Mouse (Mus musculus): ENCODE measurements around the gene Srrm2. TPM values are rescaled to one million over a fixed set of nuclear protein-coding genes. Genes with fewer than 3 reads are reported as not detected.

Gene Srrm2
- polyA plus RNA-seq, 2 experiments: 107 to 136 TPM

GRCm38 (mm10) chr17:23803366-23804041, 13.2 kb downstream of the Srrm2 start:
- TF ChIP-seq EP300 (IDR thresholded peaks at IDR 0.05; ENCODE audit: low read depth): no peak
- no peak for TF ChIP-seq CTCF (IDR thresholded peaks at IDR 0.05; ENCODE audit: low read depth)
- DNase-seq (ENCODE audit: low read depth in 3 of 3, low spot score in 3 of 3): peak; percentile 78 to 82 (median 79)
- H3K27me3 ChIP-seq (ENCODE audit: control insufficient read depth, insufficient read depth, low read length): no peaks in the 10 kb centered on the region
- ATAC-seq (ENCODE audit: insufficient read depth): peak; percentile 74
- H3K36me3 ChIP-seq (replicated peaks; ENCODE audit: control insufficient read depth, insufficient read depth, low read depth): peaks cover 18% of the 10 kb centered on the region
- H3K27ac ChIP-seq: peak overlapping the region; percentile 93
- peaks cover 8 to 13% of the 10 kb centered on the region in 2 experiments for H3K4me1 ChIP-seq (replicated peaks; ENCODE audit: control insufficient read depth in 2 of 2, insufficient read depth in 2 of 2, low read length in 1 of 2)
- peak overlapping the region; percentile 90 for H3K4me3 ChIP-seq (ENCODE audit: insufficient read depth in 1 of 2, low read depth in 2 of 2, low read length in 2 of 2)
- WGBS (ENCODE audit: insufficient replicate concordance): under 1% methylated on average over 79 of the region's 83 CpGs
- H3K9me3 ChIP-seq (ENCODE audit: control insufficient read depth, low read length): no peaks in the 10 kb centered on the region
- H3K4me2 ChIP-seq (ENCODE audit: low read depth): peak overlapping the region; percentile 91
- H3K9ac ChIP-seq (replicated peaks): peak overlapping the region; percentile 99

- Histone ChIP-seq H3K9me3 (ENCODE audit: control insufficient read depth, low read length) (no peaks in the 10 kb centered on the region), H3K27me3 (ENCODE audit: control insufficient read depth, insufficient read depth, low read length) (no peaks in the 10 kb centered on the region), H3K9ac (replicated peaks) (peak overlapping the region; percentile 99), H3K4me1 (replicated peaks; ENCODE audit: control insufficient read depth in 2 of 2, insufficient read depth in 2 of 2, low read length in 1 of 2) (peaks cover 8 to 13% of the 10 kb centered on the region in 2 experiments), H3K27ac (peak overlapping the region; percentile 49), H3K4me2 (ENCODE audit: low read depth) (peak overlapping the region; percentile 91), H3K36me3 (replicated peaks; ENCODE audit: control insufficient read depth, insufficient read depth, low read depth) (peaks cover 28% of the 10 kb centered on the region), H3K4me3 (ENCODE audit: insufficient read depth in 1 of 2, low read depth in 2 of 2, low read length in 2 of 2) (peak overlapping the region; percentile 90)
- no peak for TF ChIP-seq CTCF (IDR thresholded peaks at IDR 0.05; ENCODE audit: low read depth)
- no peak for TF ChIP-seq EP300 (IDR thresholded peaks at IDR 0.05; ENCODE audit: low read depth)
- under 1% methylated on average over 8 of the region's 8 CpGs for WGBS (ENCODE audit: insufficient replicate concordance)
- no peak for DNase-seq (ENCODE audit: low read depth in 3 of 3, low spot score in 3 of 3)
- no peak for ATAC-seq (ENCODE audit: insufficient read depth)
Observed at GRCm38 (mm10) chr17:23804426-23805085, 14.2 kb downstream of the Srrm2 start.

- 80% methylated on average over 25 of the region's 25 CpGs for WGBS (ENCODE audit: insufficient replicate concordance)
- H3K36me3 ChIP-seq (replicated peaks; ENCODE audit: control insufficient read depth, insufficient read depth, low read depth): peaks cover 51% of the 10 kb centered on the region
- DNase-seq (ENCODE audit: low read depth in 3 of 3, low spot score in 3 of 3) (no peak), ATAC-seq (ENCODE audit: insufficient read depth) (no peak)
- H3K4me2 ChIP-seq (ENCODE audit: low read depth): no peak overlapping the region
- no peak overlapping the region for H3K4me3 ChIP-seq (ENCODE audit: insufficient read depth in 1 of 2, low read depth in 2 of 2, low read length in 2 of 2)
- H3K4me1 ChIP-seq (replicated peaks; ENCODE audit: control insufficient read depth in 2 of 2, insufficient read depth in 2 of 2, low read length in 1 of 2): peaks cover 6 to 10% of the 10 kb centered on the region in 2 experiments; a peak in 3 of 4 replicates
- TF ChIP-seq EP300 (IDR thresholded peaks at IDR 0.05; ENCODE audit: low read depth): no peak
- TF ChIP-seq CTCF (IDR thresholded peaks at IDR 0.05; ENCODE audit: low read depth): no peak
- H3K27me3 ChIP-seq (ENCODE audit: control insufficient read depth, insufficient read depth, low read length): no peaks in the 10 kb centered on the region
- no peaks in the 10 kb centered on the region for H3K9me3 ChIP-seq (ENCODE audit: control insufficient read depth, low read length)
- H3K27ac ChIP-seq: no peak overlapping the region
- no peak overlapping the region for H3K9ac ChIP-seq (replicated peaks)
Observed at GRCm38 (mm10) chr17:23806867-23807266, 16.5 kb downstream of the Srrm2 start.

- Histone ChIP-seq H3K4me3 (ENCODE audit: insufficient read depth in 1 of 2, low read depth in 2 of 2, low read length in 2 of 2) (no peak overlapping the region), H3K27me3 (ENCODE audit: control insufficient read depth, insufficient read depth, low read length) (no peaks in the 10 kb centered on the region), H3K36me3 (replicated peaks; ENCODE audit: control insufficient read depth, insufficient read depth, low read depth) (peaks cover 61% of the 10 kb centered on the region), H3K4me2 (ENCODE audit: low read depth) (no peak overlapping the region), H3K9ac (replicated peaks) (no peak overlapping the region), H3K27ac (no peak overlapping the region), H3K4me1 (replicated peaks; ENCODE audit: control insufficient read depth in 2 of 2, insufficient read depth in 2 of 2, low read length in 1 of 2) (peaks cover 2 to 10% of the 10 kb centered on the region in 2 experiments; a peak in 1 of 4 replicates), H3K9me3 (ENCODE audit: control insufficient read depth, low read length) (no peaks in the 10 kb centered on the region)
- no peak for DNase-seq (ENCODE audit: low read depth in 3 of 3, low spot score in 3 of 3)
- TF ChIP-seq EP300 (IDR thresholded peaks at IDR 0.05; ENCODE audit: low read depth) (no peak), CTCF (IDR thresholded peaks at IDR 0.05; ENCODE audit: low read depth) (no peak)
- ATAC-seq (ENCODE audit: insufficient read depth): no peak
- WGBS (ENCODE audit: insufficient replicate concordance): 89% methylated on average over 3 of the region's 3 CpGs
Observed at GRCm38 (mm10) chr17:23807918-23808317, 17.6 kb downstream of the Srrm2 start.

GRCm38 (mm10) chr17:23815641-23816040, 25.3 kb downstream of the Srrm2 start:
- 97% methylated on average over 16 of the region's 16 CpGs for WGBS (ENCODE audit: insufficient replicate concordance)
- Histone ChIP-seq H3K4me1 (replicated peaks; ENCODE audit: control insufficient read depth in 2 of 2, insufficient read depth in 2 of 2, low read length in 1 of 2) (no peaks in the 10 kb centered on the region), H3K36me3 (replicated peaks; ENCODE audit: control insufficient read depth, insufficient read depth, low read depth) (peaks cover 98% of the 10 kb centered on the region), H3K9ac (replicated peaks) (no peak overlapping the region), H3K4me2 (ENCODE audit: low read depth) (no peak overlapping the region), H3K27ac (no peak overlapping the region), H3K4me3 (ENCODE audit: insufficient read depth in 1 of 2, low read depth in 2 of 2, low read length in 2 of 2) (no peak overlapping the region), H3K27me3 (ENCODE audit: control insufficient read depth, insufficient read depth, low read length) (no peaks in the 10 kb centered on the region), H3K9me3 (ENCODE audit: control insufficient read depth, low read length) (peaks cover 27% of the 10 kb centered on the region)
- no peak for TF ChIP-seq CTCF (IDR thresholded peaks at IDR 0.05; ENCODE audit: low read depth)
- TF ChIP-seq EP300 (IDR thresholded peaks at IDR 0.05; ENCODE audit: low read depth): no peak
- DNase-seq (ENCODE audit: low read depth in 3 of 3, low spot score in 3 of 3): no peak
- ATAC-seq (ENCODE audit: insufficient read depth): no peak

All from liver, embryonic 14.5 days (tissue).